Mouse (Mus musculus): ENCODE measurements around the gene Klhl31. TPM values are rescaled to one million over a fixed set of nuclear protein-coding genes. Genes with fewer than 3 reads are reported as not detected.

Gene Klhl31
- polyA plus RNA-seq, 1 experiment from 2014 or later: 0.19 TPM

- 0 out of 2 replicates have a peak, but pooled peaks cover 9% of the 10 kb centered on the region for H3K9me3 ChIP-seq
- WGBS: 89% methylated on average over 4 of the region's 4 CpGs
- H3K4me2 ChIP-seq: no peak overlapping the region
- ATAC-seq (ENCODE audit: low FRiP score): no peak
- H3K36me3 ChIP-seq (replicated peaks): no peaks in the 10 kb centered on the region
- H3K27me3 ChIP-seq: no peaks in the 10 kb centered on the region
- H3K4me3 ChIP-seq (replicated peaks): no peak overlapping the region
- H3K9ac ChIP-seq: no peak overlapping the region
- H3K4me1 ChIP-seq: no peaks in the 10 kb centered on the region
- H3K27ac ChIP-seq: no peak overlapping the region
Measured at GRCm38 (mm10) chr9:77673218-77673617, 36.9 kb downstream of the Klhl31 start.

GRCm38 (mm10) chr9:77673986-77674385 lies 37.7 kb downstream of the Klhl31 start:
- Histone ChIP-seq H3K27ac (no peak overlapping the region), H3K4me1 (no peaks in the 10 kb centered on the region), H3K27me3 (no peaks in the 10 kb centered on the region), H3K36me3 (replicated peaks) (no peaks in the 10 kb centered on the region), H3K9ac (no peak overlapping the region), H3K9me3 (0 out of 2 replicates have a peak, but pooled peaks cover 9% of the 10 kb centered on the region), H3K4me2 (no peak overlapping the region), H3K4me3 (replicated peaks) (no peak overlapping the region)
- no peak for ATAC-seq (ENCODE audit: low FRiP score)
- WGBS: 93% methylated on average over 2 of the region's 2 CpGs

- Histone ChIP-seq H3K9ac (no peak overlapping the region), H3K9me3 (no peaks in the 10 kb centered on the region), H3K36me3 (replicated peaks) (no peaks in the 10 kb centered on the region), H3K4me2 (no peak overlapping the region), H3K4me3 (replicated peaks) (no peak overlapping the region), H3K27me3 (no peaks in the 10 kb centered on the region), H3K4me1 (no peaks in the 10 kb centered on the region), H3K27ac (no peak overlapping the region)
- no peak for ATAC-seq (ENCODE audit: low FRiP score)
- 88% methylated on average over 4 of the region's 4 CpGs for WGBS
Measured at GRCm38 (mm10) chr9:77684938-77685337, 48.6 kb downstream of the Klhl31 start.

- Histone ChIP-seq H3K9me3 (no peaks in the 10 kb centered on the region), H3K27ac (no peak overlapping the region), H3K27me3 (no peaks in the 10 kb centered on the region), H3K4me1 (no peaks in the 10 kb centered on the region), H3K36me3 (replicated peaks) (no peaks in the 10 kb centered on the region), H3K4me3 (replicated peaks) (no peak overlapping the region), H3K9ac (no peak overlapping the region), H3K4me2 (no peak overlapping the region)
- no peak for ATAC-seq (ENCODE audit: low FRiP score)
- 87% methylated on average over 5 of the region's 5 CpGs for WGBS
Measured at GRCm38 (mm10) chr9:77685825-77686500, 49.7 kb downstream of the Klhl31 start.

- Histone ChIP-seq H3K4me3 (replicated peaks) (no peak overlapping the region), H3K27ac (no peak overlapping the region), H3K27me3 (no peaks in the 10 kb centered on the region), H3K9me3 (no peaks in the 10 kb centered on the region), H3K4me2 (no peak overlapping the region), H3K36me3 (replicated peaks) (no peaks in the 10 kb centered on the region), H3K4me1 (no peaks in the 10 kb centered on the region), H3K9ac (no peak overlapping the region)
- ATAC-seq (ENCODE audit: low FRiP score): no peak
- 82% methylated on average over 7 of the region's 7 CpGs for WGBS
Measured at GRCm38 (mm10) chr9:77692707-77693106, 56.4 kb downstream of the Klhl31 start.

- 97% methylated on average over 1 of the region's 1 CpGs for WGBS
Measured at GRCm38 (mm10) chr9:77693405-77693804, 57.1 kb downstream of the Klhl31 start.

GRCm38 (mm10) chr9:77695586-77695985 lies 59.3 kb downstream of the Klhl31 start:
- Histone ChIP-seq H3K27me3 (no peaks in the 10 kb centered on the region), H3K9ac (no peak overlapping the region)
- WGBS: 83% methylated on average over 5 of the region's 5 CpGs

More at GRCm38 (mm10) chr9:77693405-77693804, 57.1 kb downstream of the Klhl31 start:
- Histone ChIP-seq H3K9ac (no peak overlapping the region), H3K27me3 (no peaks in the 10 kb centered on the region), H3K27ac (no peak overlapping the region), H3K9me3 (no peaks in the 10 kb centered on the region), H3K4me2 (no peak overlapping the region), H3K4me3 (replicated peaks) (no peak overlapping the region), H3K36me3 (replicated peaks) (no peaks in the 10 kb centered on the region), H3K4me1 (no peaks in the 10 kb centered on the region)
- ATAC-seq (ENCODE audit: low FRiP score): no peak

GRCm38 (mm10) chr9:77703476-77703875 lies 67.2 kb downstream of the Klhl31 start:
- no peak for ATAC-seq (ENCODE audit: low FRiP score)
- Histone ChIP-seq H3K4me2 (no peak overlapping the region), H3K36me3 (replicated peaks) (no peaks in the 10 kb centered on the region), H3K4me3 (replicated peaks) (no peak overlapping the region), H3K9me3 (no peaks in the 10 kb centered on the region), H3K27me3 (no peaks in the 10 kb centered on the region), H3K27ac (no peak overlapping the region), H3K4me1 (no peaks in the 10 kb centered on the region), H3K9ac (no peak overlapping the region)
- WGBS: 86% methylated on average over 4 of the region's 4 CpGs

More at GRCm38 (mm10) chr9:77695586-77695985, 59.3 kb downstream of the Klhl31 start:
- H3K9me3 ChIP-seq: no peaks in the 10 kb centered on the region
- H3K4me2 ChIP-seq: no peak overlapping the region
- H3K4me1 ChIP-seq: no peaks in the 10 kb centered on the region
- H3K4me3 ChIP-seq (replicated peaks): no peak overlapping the region
- H3K36me3 ChIP-seq (replicated peaks): no peaks in the 10 kb centered on the region
- ATAC-seq (ENCODE audit: low FRiP score): no peak
- no peak overlapping the region for H3K27ac ChIP-seq

GRCm38 (mm10) chr9:77704108-77704507 lies 67.8 kb downstream of the Klhl31 start:
- Histone ChIP-seq H3K27ac (no peak overlapping the region), H3K4me2 (no peak overlapping the region), H3K27me3 (no peaks in the 10 kb centered on the region), H3K9ac (no peak overlapping the region), H3K36me3 (replicated peaks) (no peaks in the 10 kb centered on the region), H3K9me3 (no peaks in the 10 kb centered on the region), H3K4me1 (no peaks in the 10 kb centered on the region), H3K4me3 (replicated peaks) (no peak overlapping the region)
- no peak for ATAC-seq (ENCODE audit: low FRiP score)
- WGBS: 81% methylated on average over 4 of the region's 4 CpGs

GRCm38 (mm10) chr9:77706515-77706914 lies 70.2 kb downstream of the Klhl31 start:
- ATAC-seq (ENCODE audit: low FRiP score): no peak
- Histone ChIP-seq H3K9me3 (no peaks in the 10 kb centered on the region), H3K27me3 (no peaks in the 10 kb centered on the region), H3K9ac (no peak overlapping the region), H3K27ac (no peak overlapping the region), H3K36me3 (replicated peaks) (no peaks in the 10 kb centered on the region), H3K4me2 (no peak overlapping the region), H3K4me1 (no peaks in the 10 kb centered on the region), H3K4me3 (replicated peaks) (no peak overlapping the region)
- 91% methylated on average over 6 of the region's 6 CpGs for WGBS

- WGBS: 84% methylated on average over 9 of the region's 9 CpGs
- H3K9me3 ChIP-seq: no peaks in the 10 kb centered on the region
- no peak overlapping the region for H3K27ac ChIP-seq
- no peak overlapping the region for H3K9ac ChIP-seq
- H3K4me2 ChIP-seq: no peak overlapping the region
- no peaks in the 10 kb centered on the region for H3K27me3 ChIP-seq
- ATAC-seq (ENCODE audit: low FRiP score): no peak
- no peak overlapping the region for H3K4me3 ChIP-seq (replicated peaks)
- no peaks in the 10 kb centered on the region for H3K36me3 ChIP-seq (replicated peaks)
- H3K4me1 ChIP-seq: no peaks in the 10 kb centered on the region
Measured at GRCm38 (mm10) chr9:77707433-77708139, 71.3 kb downstream of the Klhl31 start.

GRCm38 (mm10) chr9:77708950-77709349 lies 72.7 kb downstream of the Klhl31 start:
- no peak overlapping the region for H3K4me3 ChIP-seq (replicated peaks)
- ATAC-seq (ENCODE audit: low FRiP score): no peak
- H3K4me1 ChIP-seq: no peaks in the 10 kb centered on the region
- no peaks in the 10 kb centered on the region for H3K9me3 ChIP-seq
- 63% methylated on average over 5 of the region's 5 CpGs for WGBS
- H3K4me2 ChIP-seq: no peak overlapping the region
- no peaks in the 10 kb centered on the region for H3K36me3 ChIP-seq (replicated peaks)
- H3K9ac ChIP-seq: no peak overlapping the region
- H3K27me3 ChIP-seq: no peaks in the 10 kb centered on the region
- no peak overlapping the region for H3K27ac ChIP-seq
